Mouse (Mus musculus) kidney, adult 2 months (tissue): Measurements from ENCODE around the gene Bbs1. TPM values are rescaled to one million over a fixed set of nuclear protein-coding genes. Genes with fewer than 3 reads are reported as not detected.
A peak's percentile ranks its signal among the peaks of the same experiment; 100 is the strongest.
"Not testable (repeated sequence)": the region's sequence is repeated elsewhere in the genome, so short reads cannot be mapped to it uniquely, and the experiment has no call there.

Source experiments
- DNase-seq: peaks from one replicate; pipeline ENCODE4 v3.0.0; 2021
- H3K27ac ChIP-seq: fragments of 200-500 bp; 2 replicates; pipeline ENCODE4 v1.5.1; 2012; ENCODE audit warnings: low read depth, low read length, control low read depth, inconsistent platforms; ENCODE audit not compliant: insufficient read depth
- H3K27me3 ChIP-seq: fragments of 200-500 bp; replicated peaks from 2 replicates; pipeline ENCODE4 v1.6.1; 2012; ENCODE audit warnings: mild to moderate bottlenecking, moderate library complexity, low read length, inconsistent platforms; ENCODE audit not compliant: control insufficient read depth, insufficient read depth
- H3K36me3 ChIP-seq: fragments of 200-500 bp; 2 replicates; pipeline ENCODE4 v1.6.1; 2012; ENCODE audit warnings: mild to moderate bottlenecking, moderate library complexity, low read length, inconsistent platforms; ENCODE audit not compliant: control insufficient read depth, insufficient read depth
- H3K4me1 ChIP-seq: fragments of 200-500 bp; 2 replicates; pipeline ENCODE4 v1.6.1; 2011; ENCODE audit warnings: low read length; ENCODE audit not compliant: control insufficient read depth, insufficient read depth
- H3K4me3 ChIP-seq: fragments of 200-500 bp; 2 replicates; pipeline ENCODE4 v1.5.1; 2011; ENCODE audit warnings: mild to moderate bottlenecking, low read depth, low read length, control low read depth; ENCODE audit not compliant: insufficient read depth
- CTCF ChIP-seq: fragments of 200-500 bp; conservative IDR thresholded peaks from 2 replicates; pipeline ENCODE4 v1.5.1; 2011; ENCODE audit warnings: low read depth, mild to moderate bottlenecking, control low read depth, low read length, moderate library complexity, mixed read lengths; ENCODE audit not compliant: insufficient read depth, insufficient read length
- POLR2A ChIP-seq: fragments of 200-500 bp; IDR thresholded peaks from one replicate; pipeline ENCODE4 v1.6.1; 2011; ENCODE audit warnings: low read depth, low read length, control low read depth
- WGBS: fragments of 180-500 bp; shearing (Covaris S2); methylation state at CpG from one replicate; pipeline ENCODE4 v1.1.7; 2018; 5-methylcytosine and 5-hydroxymethylcytosine counted together
- polyA plus RNA-seq: library from polyadenylated mRNA; depleted of rRNA; stranded (reverse); fragments of >200 nt; gene quantifications from 2 replicates; pipeline ENCODE4 v1.2.3, GENCODE M21; 2012

Gene Bbs1
- polyA plus RNA-seq, 1 experiment: 10.6 TPM

- no peaks in the 10 kb centered on the region for H3K27me3 ChIP-seq
These were observed 22.5 kb downstream of the Bbs1 start for GRCm38 (mm10) chr19:4883961-4884360.

DNA sequence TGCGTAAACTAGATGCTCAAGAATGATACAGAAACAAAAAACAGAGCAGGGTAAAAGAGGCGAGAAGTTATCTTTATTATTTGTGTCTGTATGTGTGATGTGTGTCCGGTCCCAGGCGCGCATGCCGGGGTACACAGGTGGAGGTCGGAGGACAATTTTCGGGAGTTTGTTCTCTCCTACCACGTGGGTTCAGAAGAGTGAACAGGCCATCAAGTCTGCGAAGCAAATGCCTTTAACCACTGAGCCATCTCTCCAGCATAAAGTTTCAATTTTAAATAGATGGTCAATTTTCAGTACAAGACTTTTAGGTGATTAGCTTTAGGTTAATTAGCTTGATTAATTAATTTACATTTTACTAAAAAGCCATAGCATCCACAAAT, 27.1 kb downstream of the Bbs1 start:
- Histone ChIP-seq H3K36me3 (no peaks in the 10 kb centered on the region), H3K27ac (no peak overlapping the region), H3K4me3 (no peak overlapping the region), H3K4me1 (no peaks in the 10 kb centered on the region), H3K27me3 (no peaks in the 10 kb centered on the region)
- WGBS: 59% methylated on average over 10 of the region's 10 CpGs
- DNase-seq: no peak
- no peak for TF ChIP-seq POLR2A
- TF ChIP-seq CTCF: no peak

More at GRCm38 (mm10) chr19:4883961-4884360, 22.5 kb downstream of the Bbs1 start:
- TF ChIP-seq POLR2A: no peak
- TF ChIP-seq CTCF: no peak
- Histone ChIP-seq H3K36me3 (no peaks in the 10 kb centered on the region), H3K4me3 (no peak overlapping the region), H3K4me1 (no peaks in the 10 kb centered on the region), H3K27ac (no peak overlapping the region)
- WGBS: 91% methylated on average over 4 of the region's 4 CpGs
- DNase-seq: no peak

GRCm38 (mm10) chr19:4878405-4879323, 27.8 kb downstream of the Bbs1 start, which contains the start of gene Zdhhc24:
Gene Zdhhc24, plus strand, starts transcription at chr19:4878668.
- H3K27me3 ChIP-seq: no peaks in the 10 kb centered on the region
- no peak for TF ChIP-seq POLR2A
- TF ChIP-seq CTCF: no peak
- peak; percentile 98 for DNase-seq
- under 1% methylated on average over 52 of the region's 52 CpGs for WGBS
- H3K4me3 ChIP-seq: peak within 1 kb of the TSS; percentile 74
- no peaks in the 10 kb centered on the region for H3K4me1 ChIP-seq
- H3K36me3 ChIP-seq: no peaks in the 10 kb centered on the region
- H3K27ac ChIP-seq: no peak within 1 kb of the TSS

DNA sequence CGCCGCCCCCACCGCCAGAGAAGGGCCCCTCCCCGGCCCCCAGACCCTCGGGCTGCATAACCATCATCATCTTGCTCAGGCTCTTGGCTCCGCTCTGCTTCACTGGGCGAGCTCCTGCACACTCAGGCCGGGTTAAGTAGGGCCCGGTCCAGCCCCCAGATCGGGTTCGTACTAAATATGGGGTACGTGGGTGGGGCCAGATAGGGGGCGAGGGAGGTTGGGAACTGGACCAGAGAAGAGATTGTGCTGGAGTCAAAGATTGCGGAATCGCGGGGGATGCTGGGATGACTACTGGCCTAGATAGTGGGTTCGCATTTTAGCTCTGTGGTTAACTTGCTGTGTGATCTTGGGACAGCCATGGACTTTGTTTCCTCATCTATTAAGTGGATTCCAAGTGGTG, 28.6 kb downstream of the Bbs1 start, which contains the start of gene Actn3:
TSS of gene Actn3 (minus strand) at position 125 of the 400 bp plus-strand sequence.
- Histone ChIP-seq H3K27ac (no peak within 1 kb of the TSS), H3K36me3 (no peaks in the 10 kb centered on the region), H3K4me1 (no peaks in the 10 kb centered on the region), H3K27me3 (no peaks in the 10 kb centered on the region), H3K4me3 (peak within 1 kb of the TSS; percentile 74)
- 4% methylated on average over 17 of the region's 17 CpGs for WGBS
- TF ChIP-seq CTCF: no peak
- TF ChIP-seq POLR2A: no peak
- DNase-seq: peak; percentile 36

DNA sequence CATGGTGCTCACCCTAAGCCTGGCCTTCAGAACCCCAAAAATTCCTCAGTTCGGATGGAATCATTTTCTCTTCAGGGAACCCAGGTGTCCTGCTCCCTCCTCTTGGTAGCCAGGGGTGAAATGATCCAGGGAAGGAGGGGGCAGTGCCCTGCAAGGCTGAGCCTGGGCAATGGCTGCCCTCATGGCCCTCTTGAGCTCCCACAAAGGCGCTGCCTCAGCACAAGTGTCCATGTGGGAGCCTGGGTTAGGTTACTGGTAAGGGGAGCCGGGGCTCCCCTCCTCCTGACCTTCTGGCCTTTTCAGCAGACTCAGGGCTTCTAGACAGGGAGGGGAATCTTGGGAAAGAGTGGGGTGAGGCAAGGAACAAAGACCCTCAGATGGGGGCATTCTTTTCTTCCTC, 29.7 kb downstream of the Bbs1 start:
- no peak for DNase-seq
- H3K27ac ChIP-seq: no peak overlapping the region
- TF ChIP-seq CTCF (no peak), POLR2A (no peak)
- no peaks in the 10 kb centered on the region for H3K36me3 ChIP-seq
- no peaks in the 10 kb centered on the region for H3K27me3 ChIP-seq
- 42% methylated on average over 3 of the region's 3 CpGs for WGBS
- H3K4me3 ChIP-seq: no peak overlapping the region
- no peaks in the 10 kb centered on the region for H3K4me1 ChIP-seq

GRCm38 (mm10) chr19:4876241-4876640, 30.2 kb downstream of the Bbs1 start:
- no peak for DNase-seq
- Histone ChIP-seq H3K27me3 (no peaks in the 10 kb centered on the region), H3K36me3 (no peaks in the 10 kb centered on the region), H3K4me3 (no peak overlapping the region), H3K27ac (no peak overlapping the region), H3K4me1 (no peaks in the 10 kb centered on the region)
- TF ChIP-seq CTCF (no peak), POLR2A (no peak)
- WGBS: 39% methylated on average over 4 of the region's 4 CpGs

GRCm38 (mm10) chr19:4874613-4875012, 31.8 kb downstream of the Bbs1 start:
- not testable (repeated sequence) for H3K36me3 ChIP-seq, H3K4me3 ChIP-seq, H3K27me3 ChIP-seq, H3K4me1 ChIP-seq, H3K27ac ChIP-seq
- peak; percentile 12 for DNase-seq
- 93% methylated on average over 1 of the region's 1 CpGs for WGBS
